Mouse (Mus musculus): ENCODE data around the gene Mospd3.

Mospd3 gene

DNA sequence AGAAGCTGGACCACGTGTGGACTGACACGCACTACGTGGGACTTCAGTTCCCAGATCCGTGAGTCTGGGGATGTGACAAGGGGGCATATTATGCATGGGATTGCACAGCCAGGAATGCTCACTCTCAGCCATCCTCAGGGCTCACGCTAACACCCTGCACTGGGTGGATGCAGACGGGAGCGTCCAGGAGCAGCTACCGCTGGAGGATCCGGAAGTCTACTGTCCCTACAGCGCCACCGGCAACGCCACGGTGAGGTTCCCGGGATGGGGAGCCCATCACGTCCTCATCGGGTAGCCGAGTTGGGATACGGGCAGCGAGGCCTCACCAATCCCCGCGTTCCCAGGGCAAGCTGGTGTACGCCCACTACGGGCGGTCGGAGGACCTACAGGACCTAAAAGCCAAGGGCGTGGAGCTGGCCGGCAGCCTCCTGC is 26.4 kb downstream of the Mospd3 start:
- no peak for DNase-seq (ENCODE audit: low read depth, low spot score)

- no peak for DNase-seq (ENCODE audit: low read depth, low spot score)
Measured at GRCm38 (mm10) chr5:137570691-137571586, 29.9 kb downstream of the Mospd3 start.

GRCm38 (mm10) chr5:137570181-137570580 is 30.7 kb downstream of the Mospd3 start:
- no peak for DNase-seq (ENCODE audit: low read depth, low spot score)

GRCm38 (mm10) chr5:137569665-137570064 is 31.2 kb downstream of the Mospd3 start, which contains the start of gene Tfr2:
TSS of gene Tfr2 (plus strand) at chr5:137569840.
- peak; percentile 48 for DNase-seq (ENCODE audit: low read depth, low spot score)

DNA sequence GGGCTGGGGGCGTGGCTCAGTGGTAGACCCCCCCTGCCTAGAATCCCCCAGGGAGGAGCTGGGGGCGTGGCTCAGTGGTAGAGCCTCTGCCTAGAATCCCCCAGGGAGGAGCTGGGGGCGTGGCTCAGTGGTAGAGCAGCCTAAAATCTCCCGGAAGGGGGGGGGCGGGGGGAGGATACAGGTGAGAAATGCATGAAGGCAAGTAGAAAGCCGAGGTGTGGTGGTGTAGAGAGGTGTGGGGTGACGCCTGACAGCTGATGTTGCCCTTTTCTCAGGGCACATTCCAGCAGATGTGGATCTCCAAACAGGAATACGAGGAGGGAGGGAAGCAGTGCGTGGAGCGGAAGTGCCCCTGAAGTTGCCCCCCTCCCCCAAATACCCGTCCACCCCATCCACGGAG is 31.8 kb downstream of the Mospd3 start:
- DNase-seq (ENCODE audit: low read depth, low spot score): no peak

GRCm38 (mm10) chr5:137568223-137568798 is 32.5 kb downstream of the Mospd3 start:
- no peak for DNase-seq (ENCODE audit: low read depth, low spot score)

DNA sequence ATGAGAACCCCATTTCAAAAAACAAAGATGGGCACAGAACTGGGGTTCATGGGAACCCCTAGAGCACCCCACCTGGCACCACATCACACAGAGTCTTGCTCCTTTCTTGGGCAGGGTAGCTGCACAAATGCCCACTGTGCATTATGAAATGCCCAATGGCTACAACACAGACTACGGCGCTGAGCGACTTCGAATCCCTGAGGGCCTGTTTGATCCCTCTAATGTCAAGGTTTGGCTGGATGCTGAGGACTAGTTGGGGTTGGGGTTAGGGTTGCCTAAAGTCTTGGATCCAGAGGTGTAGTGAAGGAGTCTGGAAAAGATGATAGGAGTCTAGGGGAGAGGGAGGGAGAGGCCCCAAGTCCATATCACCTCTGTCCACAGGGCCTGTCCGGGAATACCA is 34.4 kb downstream of the Mospd3 start:
- no peak for DNase-seq (ENCODE audit: low read depth, low spot score)

DNA sequence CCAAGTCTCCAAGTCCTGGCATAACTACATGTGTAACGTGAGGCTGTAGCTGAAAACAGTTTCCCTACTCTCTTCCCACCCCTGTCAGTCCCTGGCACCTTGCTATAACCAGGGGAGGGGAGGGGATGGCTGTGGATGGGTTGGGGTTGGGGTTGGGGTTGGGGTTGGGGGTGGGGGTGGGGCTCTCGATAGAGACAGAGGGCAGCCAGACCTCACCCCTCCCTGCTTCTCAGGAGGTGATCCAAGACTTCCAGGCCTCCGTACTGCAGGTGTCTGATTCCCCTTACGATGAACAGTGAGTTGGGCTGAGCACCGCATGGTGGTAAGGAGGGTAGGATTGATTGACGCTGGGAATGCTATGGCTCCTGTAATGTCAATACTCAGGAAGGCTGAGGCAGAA is 35.1 kb downstream of the Mospd3 start:
- DNase-seq (ENCODE audit: low read depth, low spot score): no peak

DNA sequence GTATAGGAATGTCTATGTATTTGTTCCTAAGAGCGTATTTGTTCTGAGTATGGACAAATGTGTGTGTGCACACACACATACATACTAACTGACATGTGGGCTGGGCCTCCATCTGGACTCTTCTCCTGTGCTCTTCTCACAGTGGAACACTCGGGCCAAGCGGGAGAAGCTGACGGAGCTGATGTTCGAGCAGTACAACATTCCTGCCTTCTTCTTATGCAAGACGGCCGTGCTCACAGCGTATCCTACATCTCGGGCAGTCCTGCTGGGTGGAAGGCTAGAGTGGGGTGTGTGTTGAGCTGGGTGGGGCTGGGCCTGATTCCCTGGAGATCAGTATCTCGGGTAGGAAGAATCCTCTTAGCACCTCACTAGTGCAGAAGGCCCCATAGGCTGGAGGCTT is 37.9 kb downstream of the Mospd3 start:
- no peak for DNase-seq (ENCODE audit: low read depth, low spot score)

DNA sequence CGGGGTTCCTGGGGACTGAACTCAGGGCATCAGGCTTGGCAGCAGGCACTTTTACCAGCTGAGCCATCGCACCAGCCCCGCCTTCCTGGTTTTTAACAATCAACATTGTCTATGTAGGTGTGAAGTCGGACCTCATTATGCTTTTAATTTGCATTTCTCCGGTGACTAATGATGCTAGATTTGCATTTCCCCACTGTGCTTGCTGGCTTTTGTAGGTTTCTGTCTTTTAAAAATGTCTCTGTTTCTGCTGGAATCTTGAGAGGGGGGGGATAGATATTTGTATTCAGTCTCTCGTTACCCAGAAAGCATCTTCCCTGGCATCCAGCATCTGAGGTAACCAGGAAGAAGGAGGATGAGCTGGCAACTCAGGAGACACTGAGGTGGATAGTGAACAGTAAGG is 39.3 kb downstream of the Mospd3 start:
- DNase-seq (ENCODE audit: low read depth, low spot score): no peak

GRCm38 (mm10) chr5:137553898-137554297 is 47.0 kb downstream of the Mospd3 start:
- no peak for DNase-seq (ENCODE audit: low read depth, low spot score)

DNA sequence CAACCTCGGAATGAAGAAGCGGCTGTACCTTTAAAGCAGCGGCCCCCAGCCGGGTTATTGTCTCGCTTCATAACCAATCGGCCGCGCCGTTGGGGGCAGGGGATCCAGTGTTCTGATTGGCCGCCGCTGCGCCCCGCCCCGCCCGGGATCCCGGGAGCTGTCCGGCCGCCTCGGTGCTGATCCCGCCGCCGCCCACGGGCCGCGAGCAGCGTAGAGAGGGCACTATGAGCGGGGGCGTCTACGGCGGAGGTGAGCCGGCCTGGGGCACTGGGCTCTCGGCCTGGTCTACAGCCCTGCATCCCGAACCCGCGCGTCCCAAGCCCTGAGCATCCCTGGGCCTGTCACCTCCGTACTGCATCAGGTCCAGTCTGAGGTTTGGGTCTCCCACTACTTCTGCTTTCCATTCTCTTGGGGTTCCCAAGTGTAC is 47.4 kb downstream of the Mospd3 start, which contains the start of gene Actl6b:
Gene Actl6b (plus strand): TSS at position 107 of the 427 bp plus-strand sequence.
- DNase-seq (ENCODE audit: low read depth, low spot score): no peak

- no peak for DNase-seq (ENCODE audit: low read depth, low spot score)
Measured at GRCm38 (mm10) chr5:137553000-137553399, 47.9 kb downstream of the Mospd3 start.

DNA sequence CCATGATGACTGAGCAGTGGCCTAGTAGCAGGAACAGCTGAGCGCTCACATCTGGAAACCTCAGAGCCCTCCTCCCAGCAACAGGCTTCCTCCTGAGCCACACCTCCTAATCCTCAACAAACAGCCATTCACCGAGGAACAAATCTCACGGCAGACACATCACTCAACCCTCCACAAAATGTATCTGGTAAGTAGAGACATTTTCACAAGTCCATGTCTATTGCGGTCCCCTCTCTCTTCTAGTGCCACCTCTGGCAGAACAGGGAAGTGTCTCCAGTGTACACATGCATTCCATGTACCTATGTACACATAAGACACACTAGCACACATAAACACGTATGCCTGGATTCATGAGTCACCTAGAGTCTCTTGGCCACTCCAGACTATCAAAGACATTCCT is 49.7 kb downstream of the Mospd3 start:
- DNase-seq (ENCODE audit: low read depth, low spot score): peak; percentile 52

DNA sequence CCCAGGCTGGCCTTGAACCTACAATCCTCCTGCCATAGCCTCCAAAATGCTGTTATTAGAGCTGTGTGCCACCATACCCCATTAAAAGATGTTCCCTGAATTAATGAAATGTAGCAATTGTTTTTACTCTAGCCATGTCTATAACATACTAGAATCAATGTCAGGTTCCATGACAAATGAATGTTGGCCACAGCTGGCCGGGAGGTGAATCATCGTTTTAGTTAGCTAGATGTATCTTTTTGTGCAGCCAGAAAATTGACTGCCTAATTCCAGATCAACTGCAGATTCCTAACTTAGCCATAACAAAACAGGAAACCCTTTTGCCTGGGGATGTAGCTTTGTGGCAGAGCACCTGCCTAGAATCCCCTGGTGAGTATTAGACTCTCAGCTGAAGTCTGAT is 51.0 kb downstream of the Mospd3 start:
- DNase-seq (ENCODE audit: low read depth, low spot score): peak; percentile 72

All from 3T3-L1 (cell line).